Mouse (Mus musculus): ENCODE results near the gene Kcng4. TPM values are rescaled to one million over a fixed set of nuclear protein-coding genes. Genes with fewer than 3 reads are reported as not detected.

The Kcng4 gene
- polyA plus RNA-seq (2012): not detected in 2 replicates

DNA sequence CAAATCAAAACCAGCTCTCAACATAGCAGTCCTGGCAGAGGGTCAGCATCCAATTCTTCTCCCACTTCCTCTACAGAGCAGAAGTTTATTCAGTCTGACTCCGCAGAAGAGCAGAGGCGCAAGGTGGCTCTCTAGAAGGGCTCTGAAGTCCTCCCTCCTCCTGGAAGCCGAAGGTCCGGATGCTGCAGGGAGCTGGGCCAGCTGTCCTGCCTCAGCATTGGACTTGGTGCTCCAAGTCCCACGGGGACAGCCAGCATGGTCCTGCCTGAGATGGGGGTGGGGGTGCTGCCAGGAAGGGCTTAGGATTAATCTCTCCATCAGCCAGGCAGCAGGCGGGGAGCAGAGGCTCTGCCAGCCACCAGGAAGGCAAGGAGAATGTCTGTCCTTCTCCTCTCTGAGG, at the start of gene Kcng4:
Gene Kcng4, minus strand, starts transcription at position 303 of the 400 bp plus-strand sequence.
- no peak for TF ChIP-seq GATA1 (IDR thresholded peaks at IDR 0.05; ENCODE audit: low read length)

DNA sequence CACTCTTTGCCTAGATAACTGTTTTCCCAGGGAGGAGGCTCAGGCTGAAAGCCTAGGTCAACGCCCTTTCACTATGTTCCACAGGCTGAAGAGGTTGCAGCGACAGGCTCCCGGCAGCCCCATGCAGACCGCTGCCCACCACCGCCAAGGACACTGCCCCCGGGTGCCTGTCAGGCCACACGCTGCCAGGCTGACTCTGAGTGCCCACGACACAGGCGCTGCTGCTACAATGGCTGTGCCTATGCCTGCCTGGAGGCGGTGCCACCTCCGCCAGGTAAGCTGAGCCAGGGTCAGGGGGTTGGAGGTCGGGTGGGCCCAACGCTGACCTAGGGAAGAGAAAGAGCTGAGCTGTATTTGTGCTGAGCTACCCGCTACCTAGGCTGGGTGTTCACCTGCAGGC, 43.7 kb upstream of the Kcng4 start:
- TF ChIP-seq GATA1 (IDR thresholded peaks at IDR 0.05; ENCODE audit: low read length): no peak

DNA sequence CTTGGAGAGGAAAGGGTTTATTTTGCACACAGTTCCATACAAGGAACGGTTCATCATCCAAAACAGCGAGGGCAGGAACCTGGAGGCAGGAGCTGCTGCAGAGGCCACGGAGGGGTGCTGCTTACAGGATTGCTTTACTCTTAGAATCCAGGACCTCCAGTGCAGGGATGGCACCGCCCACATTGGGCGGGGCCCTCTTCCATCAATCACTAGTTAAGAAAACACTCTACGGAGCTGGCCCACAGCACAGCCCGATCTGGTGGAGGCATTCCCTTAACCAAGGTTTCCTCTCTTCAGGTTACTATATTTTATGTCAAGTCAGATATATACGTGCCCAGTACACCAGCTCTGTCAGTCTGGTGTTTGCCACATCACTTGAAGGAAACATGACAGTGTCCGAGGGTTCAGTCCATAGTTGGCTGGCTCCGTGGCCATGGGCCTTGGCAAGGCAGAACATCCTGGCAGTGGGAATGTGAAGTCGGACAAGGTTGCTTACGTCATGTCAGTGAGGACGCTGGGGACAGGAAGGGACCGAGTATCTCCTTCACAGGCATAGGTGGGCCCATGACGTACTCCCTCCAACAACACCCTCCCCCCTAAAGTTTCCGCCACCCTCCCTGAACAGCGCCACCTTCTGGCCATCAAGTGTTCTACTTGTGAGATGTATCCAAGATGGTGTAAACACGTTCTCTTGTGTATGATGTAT, 42.8 kb upstream of the Kcng4 start:
- no peak for TF ChIP-seq GATA1 (IDR thresholded peaks at IDR 0.05; ENCODE audit: low read length)

GRCm38 (mm10) chr8:119676389-119676788, 40.9 kb upstream of the Kcng4 start:
- no peak for TF ChIP-seq GATA1 (IDR thresholded peaks at IDR 0.05; ENCODE audit: low read length)

DNA sequence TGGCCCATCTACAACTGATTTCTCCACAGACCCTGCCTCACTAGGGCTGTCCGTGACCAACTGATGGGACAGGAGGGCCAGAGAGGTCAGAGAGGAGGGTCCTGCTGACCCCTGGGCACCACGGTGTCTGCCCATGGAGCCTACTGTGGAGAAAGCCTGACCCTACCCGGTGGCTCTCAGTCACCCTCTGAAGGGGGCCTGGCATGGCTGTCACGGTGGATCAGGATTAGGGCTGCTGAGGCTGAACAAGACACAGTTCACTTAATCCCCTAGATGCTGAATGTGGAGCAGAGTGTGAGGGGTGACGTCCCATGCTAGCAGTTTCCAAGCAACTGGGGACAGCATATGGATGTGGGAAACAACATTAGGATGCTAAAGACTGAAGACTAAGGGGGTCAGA, 40.0 kb upstream of the Kcng4 start:
- no peak for TF ChIP-seq GATA1 (IDR thresholded peaks at IDR 0.05; ENCODE audit: low read length)

GRCm38 (mm10) chr8:119673976-119674555, 38.6 kb upstream of the Kcng4 start:
- TF ChIP-seq GATA1 (IDR thresholded peaks at IDR 0.05; ENCODE audit: low read length): no peak

DNA sequence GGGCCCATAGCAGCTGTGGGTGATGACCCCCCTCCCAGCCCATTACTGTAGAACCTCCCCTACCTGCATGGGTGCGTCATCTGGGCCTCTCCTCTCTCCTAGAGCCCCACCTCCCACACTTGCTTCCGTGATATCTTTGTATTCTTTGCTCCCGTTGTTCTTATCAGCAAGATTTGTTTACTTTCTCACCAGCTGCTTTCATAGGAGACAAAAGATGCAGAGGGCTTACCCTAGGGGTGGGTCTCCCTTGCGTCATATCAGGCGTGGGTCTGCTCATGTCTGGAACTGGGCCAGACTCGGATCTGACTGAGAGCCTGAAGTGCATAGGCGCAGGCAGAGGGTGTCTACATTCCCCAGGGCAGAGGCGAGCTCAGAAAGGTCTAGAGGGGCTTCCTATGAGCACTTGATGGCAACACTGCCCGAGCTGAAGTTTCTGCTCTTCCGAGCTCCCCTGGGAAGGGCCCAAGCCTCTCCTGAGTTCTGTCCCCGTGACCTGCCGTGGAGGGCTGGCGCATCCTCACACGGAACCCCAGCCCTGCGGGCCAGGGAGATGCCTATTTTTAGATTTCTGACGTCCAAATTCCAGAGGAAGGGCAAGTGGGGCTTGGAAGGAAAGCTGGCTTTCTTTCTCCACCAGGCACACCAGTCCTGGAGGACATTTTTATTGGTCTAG, 35.1 kb upstream of the Kcng4 start:
- TF ChIP-seq GATA1 (IDR thresholded peaks at IDR 0.05; ENCODE audit: low read length): no peak

GRCm38 (mm10) chr8:119669284-119669683, 33.8 kb upstream of the Kcng4 start:
- TF ChIP-seq GATA1 (IDR thresholded peaks at IDR 0.05; ENCODE audit: low read length): no peak

GRCm38 (mm10) chr8:119668447-119668846, 33.0 kb upstream of the Kcng4 start:
- no peak for TF ChIP-seq GATA1 (IDR thresholded peaks at IDR 0.05; ENCODE audit: low read length)

DNA sequence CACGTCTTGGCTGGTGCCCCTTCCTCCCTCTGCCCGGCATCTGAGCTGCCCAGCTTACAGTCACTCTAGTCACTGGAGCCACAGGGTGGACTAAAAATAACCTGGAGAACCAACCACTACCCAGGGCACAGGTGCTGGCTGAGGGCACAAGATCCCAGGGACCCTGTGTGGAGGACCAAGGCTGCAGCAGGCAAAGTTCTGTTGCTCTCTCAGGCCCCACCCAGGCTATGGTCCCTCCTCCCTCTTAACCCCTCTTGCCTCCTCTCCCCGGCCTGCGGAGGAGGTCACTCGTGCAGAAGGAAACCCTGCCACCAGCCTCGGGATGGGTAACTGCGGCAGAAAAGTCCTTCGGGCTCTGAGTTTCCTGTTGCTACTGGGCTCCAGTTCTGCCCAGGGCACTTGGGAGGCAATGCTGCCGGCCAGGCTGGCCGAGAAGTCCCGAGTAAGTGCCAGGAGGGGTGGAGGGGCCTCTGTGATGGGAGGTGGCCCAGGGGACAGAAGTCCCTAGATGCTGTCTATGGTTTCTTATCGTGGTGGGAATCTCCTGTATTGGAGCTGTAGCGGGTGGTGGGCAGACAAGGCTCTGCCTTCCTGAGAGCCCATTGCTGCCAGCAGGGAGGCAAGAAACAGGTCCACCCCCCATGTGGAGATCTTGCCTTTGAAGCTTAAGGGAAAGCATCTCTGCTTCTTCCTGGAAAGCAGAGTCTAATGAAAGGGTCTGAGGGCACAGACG, 30.9 kb upstream of the Kcng4 start, which contains the start of gene Wfdc1:
Gene Wfdc1, plus strand, starts transcription at position 147 of the 733 bp plus-strand sequence.
- TF ChIP-seq GATA1 (IDR thresholded peaks at IDR 0.05; ENCODE audit: low read length): no peak

DNA sequence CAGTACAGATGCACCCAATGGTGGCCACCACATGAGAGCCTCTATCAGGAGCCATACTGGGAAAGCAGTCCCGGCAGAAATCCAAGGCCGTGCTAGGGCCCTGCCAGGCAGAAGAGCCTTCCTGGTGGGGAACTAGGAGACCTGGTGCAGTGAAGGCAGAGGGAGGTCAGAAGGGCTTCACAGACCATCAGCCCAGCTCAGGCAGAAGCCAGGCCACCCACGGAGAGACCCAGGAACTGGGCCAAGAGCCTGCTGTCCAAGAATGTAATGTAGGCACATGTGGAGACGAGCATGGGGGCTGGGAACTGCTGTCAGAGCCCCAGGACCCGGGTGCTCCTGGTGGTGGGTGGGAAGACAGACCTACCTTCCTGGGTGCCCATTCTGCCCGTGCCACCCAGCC, 29.8 kb upstream of the Kcng4 start:
- no peak for TF ChIP-seq GATA1 (IDR thresholded peaks at IDR 0.05; ENCODE audit: low read length)

GRCm38 (mm10) chr8:119663440-119663839, 28.0 kb upstream of the Kcng4 start:
- TF ChIP-seq GATA1 (IDR thresholded peaks at IDR 0.05; ENCODE audit: low read length): no peak

DNA sequence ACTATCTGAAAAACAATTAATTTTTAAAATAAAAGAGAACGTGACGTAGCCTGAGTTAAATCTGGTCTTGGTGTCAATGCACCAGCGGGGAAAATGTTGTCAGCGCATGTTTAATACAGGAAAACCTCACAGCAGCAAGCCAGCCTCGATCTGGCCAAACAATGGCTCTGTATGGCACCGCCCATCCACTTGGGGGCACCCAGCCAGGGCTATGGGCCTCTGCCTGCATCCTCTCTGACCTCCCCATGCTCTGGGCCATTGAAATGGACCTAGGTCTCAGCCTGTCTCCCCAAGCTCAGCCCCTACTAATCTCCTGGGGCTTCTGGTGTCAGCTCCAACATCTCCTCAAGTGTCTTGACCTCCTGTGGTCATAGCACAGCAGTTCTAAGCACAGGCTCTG, 26.4 kb upstream of the Kcng4 start:
- TF ChIP-seq GATA1 (IDR thresholded peaks at IDR 0.05; ENCODE audit: low read length): no peak

DNA sequence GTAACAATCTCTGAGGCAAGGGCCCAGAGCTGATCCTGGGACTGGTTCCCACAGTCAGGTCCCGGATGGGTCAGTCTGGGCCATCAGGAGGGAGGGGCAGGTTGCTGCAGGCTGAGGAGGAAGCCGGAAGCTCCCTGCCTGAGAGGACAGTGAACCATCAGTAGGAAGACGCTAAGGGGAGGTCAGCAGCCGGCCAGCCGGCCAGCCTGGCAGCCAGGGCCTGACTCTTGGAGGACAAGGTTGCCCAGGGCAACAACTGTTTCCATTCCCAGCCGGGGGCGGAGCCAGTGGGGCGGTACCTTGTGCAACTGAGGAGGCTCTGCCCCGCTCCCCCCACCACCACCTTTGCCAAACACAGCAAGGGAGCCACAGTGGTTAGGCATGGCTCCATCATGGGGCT, 25.6 kb upstream of the Kcng4 start:
- no peak for TF ChIP-seq GATA1 (IDR thresholded peaks at IDR 0.05; ENCODE audit: low read length)

DNA sequence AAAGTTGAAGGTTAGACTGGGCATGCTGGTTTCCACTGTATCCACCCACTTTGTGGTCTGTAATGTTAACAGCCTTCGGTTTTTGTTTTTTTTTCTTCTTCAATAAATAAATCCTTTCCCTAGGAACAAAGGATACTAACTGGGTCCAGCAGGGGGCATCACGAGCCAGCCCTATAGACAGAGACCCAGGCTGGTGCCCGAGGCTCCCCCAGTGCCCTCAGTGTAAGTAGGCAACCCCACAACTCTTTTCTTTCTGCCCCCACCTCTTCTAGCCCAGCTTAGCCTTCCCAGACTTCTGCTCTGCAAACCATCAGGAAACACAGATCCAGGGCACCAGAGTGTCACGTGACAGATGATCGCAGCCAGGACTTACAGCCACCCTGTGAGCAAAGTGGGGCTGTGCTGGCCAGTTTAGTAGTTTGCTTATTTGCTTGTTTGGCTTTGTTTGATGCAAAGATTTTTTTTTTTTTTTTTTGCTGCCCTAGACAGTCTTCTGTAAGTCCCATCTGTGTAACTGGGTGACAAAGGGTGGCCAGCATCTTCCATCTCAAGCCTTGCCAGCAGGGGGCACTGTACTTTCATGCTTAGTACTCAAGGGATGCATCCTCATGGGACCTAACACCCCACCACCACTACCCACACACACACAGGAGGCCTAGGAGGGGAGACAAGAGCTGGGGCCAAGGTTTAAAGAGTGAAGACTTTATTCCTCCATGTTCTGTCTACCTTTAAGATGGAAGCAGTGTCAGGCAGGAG, 21.4 kb upstream of the Kcng4 start:
- TF ChIP-seq GATA1 (IDR thresholded peaks at IDR 0.05; ENCODE audit: low read length): no peak

Measured in G1E-ER4 (cell line).